14 mouse cellular contexts compared by ENCODE assay signal in the genomic region with DNA sequence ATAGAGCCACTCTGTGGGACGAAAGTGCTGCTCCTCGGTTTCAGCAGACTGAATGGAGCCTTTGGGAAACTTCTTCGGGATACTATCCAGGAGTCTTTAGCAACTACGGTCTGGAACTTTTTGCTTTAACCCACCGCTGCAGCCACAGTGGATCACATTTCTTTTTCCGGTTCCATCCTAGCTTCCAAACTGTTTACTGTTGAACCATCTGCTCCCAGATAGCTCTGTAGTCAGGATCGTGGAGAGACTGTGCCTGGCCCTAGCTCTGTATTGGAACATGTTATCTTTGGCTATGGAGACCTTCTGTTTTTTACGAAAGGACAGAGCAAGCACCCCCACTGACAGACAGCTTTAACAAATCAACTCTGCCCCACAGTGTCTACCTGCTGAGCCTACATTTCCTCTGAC. TPM values are rescaled to one million over a fixed set of nuclear protein-coding genes. Genes with fewer than 3 reads are reported as not detected.
DNase-seq lines count a peak whose midpoint lies in the region; ATAC-seq and TF ChIP-seq lines count a peak whose summit lies in the region.
"Had no signal": no experiment of that assay in that cellular context is flagged by ENCODE, and none has a peak within 500 bp of the region (broad histone marks: within the 10 kb centered on the region; RNA-seq: fewer than 3 reads in every experiment).

No protein-coding gene starts in this region.

- TF ChIP-seq EP300 in heart, adult 2 months (IDR thresholded peaks at IDR 0.05; ENCODE audit: insufficient read depth, low read depth, low read length), result 0 out of 2 replicates have a peak, but pooled peaks have one; percentile 27

- H3K27me3 ChIP-seq in heart, adult 2 months (ENCODE audit: control insufficient read depth, insufficient read depth, low read length), result no peaks in the 10 kb centered on the region
- no peaks in the 10 kb centered on the region for H3K27me3 ChIP-seq in heart, embryonic 10.5 days (ENCODE audit: insufficient read depth, poor library complexity, severe bottlenecking)
- no peaks in the 10 kb centered on the region for H3K27me3 ChIP-seq in limb, embryonic 13.5 days
- H3K27me3 ChIP-seq in midbrain, embryonic 14.5 days (ENCODE audit: control insufficient read depth, insufficient read depth, low read length), result no peaks in the 10 kb centered on the region
- H3K27me3 ChIP-seq: kidney, embryonic 15.5 days; lung, embryonic 15.5 days; Patski had no signal

- 0 out of 2 replicates have a peak, but pooled peaks cover 1% of the 10 kb centered on the region for H3K79me2 ChIP-seq in heart, adult 2 months (replicated peaks; ENCODE audit: control insufficient read depth, insufficient read depth, low read length)

- peaks cover 24% of the 10 kb centered on the region for H3K4me1 ChIP-seq in heart, adult 2 months (ENCODE audit: control insufficient read depth, insufficient read depth, low read length)
- peaks cover 11% of the 10 kb centered on the region for H3K4me1 ChIP-seq in heart, embryonic 10.5 days
- peaks cover 51% of the 10 kb centered on the region for H3K4me1 ChIP-seq in limb, embryonic 13.5 days
- H3K4me1 ChIP-seq in midbrain, embryonic 14.5 days (ENCODE audit: control insufficient read depth, insufficient read depth, low read length), result no peaks in the 10 kb centered on the region
- H3K4me1 ChIP-seq: lung, embryonic 15.5 days had no signal

- TF ChIP-seq CTCF in heart, adult 2 months (IDR thresholded peaks at IDR 0.05), result no peak

- ATAC-seq in limb, embryonic 13.5 days (ENCODE audit: low FRiP score, low read depth), result no peak
- no peak for ATAC-seq in midbrain, embryonic 14.5 days (ENCODE audit: low FRiP score, low TSS enrichment)
- ATAC-seq: CD4-positive, CD25-positive, alpha-beta regulatory T cell, adult 4 months; Patski had no signal

- TF ChIP-seq POLR2A in heart, adult 2 months (IDR thresholded peaks at IDR 0.05; ENCODE audit: insufficient read depth, low read depth, low read length), result no peak

- no peaks in the 10 kb centered on the region for H3K9me3 ChIP-seq in heart, embryonic 10.5 days
- no peaks in the 10 kb centered on the region for H3K9me3 ChIP-seq in limb, embryonic 13.5 days
- no peaks in the 10 kb centered on the region for H3K9me3 ChIP-seq in midbrain, embryonic 14.5 days (ENCODE audit: control insufficient read depth, low read length)
- H3K9me3 ChIP-seq: kidney, embryonic 15.5 days; lung, embryonic 15.5 days had no signal

- WGBS in heart, adult 2 months, result 46% methylated on average over 8 of the region's 8 CpGs
- 63% methylated on average over 8 of the region's 8 CpGs for WGBS in heart, embryonic 10.5 days
- 53% methylated on average over 8 of the region's 8 CpGs for WGBS in limb, embryonic 13.5 days
- 85% methylated on average over 8 of the region's 8 CpGs for WGBS in midbrain, embryonic 14.5 days

- no peak overlapping the region for H3K9ac ChIP-seq in heart, adult 2 months (ENCODE audit: low read depth, low read length)
- no peak overlapping the region for H3K9ac ChIP-seq in limb, embryonic 13.5 days
- H3K9ac ChIP-seq in midbrain, embryonic 14.5 days (replicated peaks; ENCODE audit: low read length), result no peak overlapping the region
- H3K9ac ChIP-seq: hindbrain, embryonic 14.5 days; kidney, embryonic 15.5 days; lung, embryonic 15.5 days had no signal

- DNase-seq in heart, adult 2 months, result peak in 1 of 2 experiments; percentile 42
- DNase-seq in heart, embryonic 10.5 days (ENCODE audit: low spot score), result no peak
- peak; percentile 8 for DNase-seq in adipocyte (ENCODE audit: low spot score)
- peak; percentile 64 for DNase-seq in cerebellum, adult 8-10 months
- no peak for DNase-seq in midbrain, embryonic 14.5 days
- DNase-seq in thymus, postnatal 14 days, result no peak
- DNase-seq: adrenal gland, postnatal 14 days had no signal

- H3K4me3 ChIP-seq in heart, adult 2 months, result no peak overlapping the region
- no peak overlapping the region for H3K4me3 ChIP-seq in heart, embryonic 10.5 days
- H3K4me3 ChIP-seq in limb, embryonic 13.5 days, result no peak overlapping the region
- H3K4me3 ChIP-seq in midbrain, embryonic 14.5 days (replicated peaks; ENCODE audit: low read depth, low read length), result no peak overlapping the region
- H3K4me3 ChIP-seq: erythroblast, embryonic 14.5 days; kidney, embryonic 15.5 days; lung, embryonic 15.5 days had no signal

- peaks cover 18% of the 10 kb centered on the region for H3K36me3 ChIP-seq in heart, adult 2 months (ENCODE audit: control insufficient read depth, insufficient read depth, low read length)
- H3K36me3 ChIP-seq in heart, embryonic 10.5 days, result no peaks in the 10 kb centered on the region
- no peaks in the 10 kb centered on the region for H3K36me3 ChIP-seq in limb, embryonic 13.5 days
- no peaks in the 10 kb centered on the region for H3K36me3 ChIP-seq in midbrain, embryonic 14.5 days (ENCODE audit: control insufficient read depth, insufficient read depth, low read length)
- H3K36me3 ChIP-seq: kidney, embryonic 15.5 days; lung, embryonic 15.5 days had no signal

- intact Hi-C loops in heart, adult 2 months (cut with DNase I), result no loop called here

- no peak overlapping the region for H3K4me2 ChIP-seq in limb, embryonic 13.5 days (replicated peaks)
- no peak overlapping the region for H3K4me2 ChIP-seq in midbrain, embryonic 14.5 days (ENCODE audit: low read length)
- H3K4me2 ChIP-seq: hindbrain, embryonic 14.5 days; kidney, embryonic 15.5 days; lung, embryonic 15.5 days had no signal

- peak overlapping the region; percentile 5 for H3K27ac ChIP-seq in heart, adult 2 months
- no peak overlapping the region for H3K27ac ChIP-seq in heart, embryonic 10.5 days
- peak overlapping the region; percentile 61; the same call in 1 of the 2 replicates for H3K27ac ChIP-seq in limb, embryonic 13.5 days
- no peak overlapping the region for H3K27ac ChIP-seq in midbrain, embryonic 14.5 days (replicated peaks; ENCODE audit: low read depth, low read length)
- H3K27ac ChIP-seq: hindbrain, embryonic 14.5 days; kidney, embryonic 15.5 days; lung, embryonic 15.5 days had no signal

RNA-seq across cellular contexts. Expression of a gene that starts 57.0 kb away (rescaled TPM):
- 10 to 100 TPM in 1 of 2 experiments, 1 to 10 TPM in 1; 9.8 to 11.4 TPM for total RNA-seq in heart, adult 2 months (2021)
- 3.3 and 7.2 TPM in 2 replicates for polyA plus RNA-seq in heart, adult 2 months (2012; rRNA removed)
- 11.0 and 11.8 TPM in 2 replicates for polyA plus RNA-seq in heart, embryonic 10.5 days (2016; fragmentation: Nextera tagmentation; extraction: Ambion mirVana)
- 15.8 and 17.3 TPM in 2 replicates for polyA plus RNA-seq in limb, embryonic 13.5 days (2015; fragmentation: Nextera tagmentation; extraction: Ambion mirVana)
- polyA plus RNA-seq in midbrain, embryonic 14.5 days (2014; fragmentation: Nextera tagmentation; extraction: Ambion mirVana), result 19.1 TPM in 2 replicates

Comparison
In these comparisons a context has a peak if more than half of its experiments do, and no peak if none do; other contexts are left out.
1. H3K27ac ChIP-seq: peak in heart, adult 2 months (single experiment) and limb, embryonic 13.5 days (single experiment); none in heart, embryonic 10.5 days (single experiment) and midbrain, embryonic 14.5 days (single experiment).
2. DNase-seq: peak in adipocyte (single experiment) and cerebellum, adult 8-10 months (single experiment); none in heart, embryonic 10.5 days (single experiment), midbrain, embryonic 14.5 days (single experiment) and thymus, postnatal 14 days (single experiment).